Mouse (Mus musculus) embryonic facial prominence, embryonic 14.5 days (tissue): Measurements from ENCODE around the gene Exoc8. TPM values are rescaled to one million over a fixed set of nuclear protein-coding genes. Genes with fewer than 3 reads are reported as not detected.
A peak's percentile ranks its signal among the peaks of the same experiment; 100 is the strongest.

ENCODE experiments used
- ATAC-seq: fragments of 200-750 bp; cut with Nextera tagmentation; 2 replicates; pipeline ENCODE4 v1.8.0; 2017; ENCODE audit warnings: low read depth, moderate number of reproducible peaks, moderate TSS enrichment
- DNase-seq: peaks from one replicate; pipeline ENCODE4 v3.0.0-alpha.2; 2015; ENCODE audit warnings: low spot score
- H3K27ac ChIP-seq: fragments of 300-500 bp; sonication (generic); replicated peaks from 2 replicates; pipeline ENCODE4 v1.5.1; 2014; ENCODE audit warnings: low read depth, mild to moderate bottlenecking, low read length, moderate library complexity
- H3K27me3 ChIP-seq: fragments of 300-500 bp; sonication (generic); replicated peaks from 2 replicates; pipeline ENCODE4 v1.6.1; 2014; ENCODE audit warnings: low read length; ENCODE audit not compliant: control insufficient read depth, insufficient read depth
- H3K36me3 ChIP-seq: fragments of 300-500 bp; sonication (generic); 2 replicates; pipeline ENCODE4 v1.6.1; 2014; ENCODE audit warnings: low read length, mixed read lengths; ENCODE audit not compliant: control insufficient read depth, insufficient read depth
- H3K4me1 ChIP-seq: fragments of 300-500 bp; sonication (generic); 2 replicates; pipeline ENCODE4 v1.6.1; 2014; ENCODE audit warnings: antibody characterized with exemption, low read length; ENCODE audit not compliant: control insufficient read depth, insufficient read depth
- H3K4me2 ChIP-seq: fragments of 300-500 bp; sonication (generic); 2 replicates; pipeline ENCODE4 v1.6.1; 2014; ENCODE audit warnings: low read depth, mild to moderate bottlenecking, low read length, moderate library complexity, mixed read lengths
- H3K4me3 ChIP-seq: fragments of 300-500 bp; sonication (generic); 2 replicates; pipeline ENCODE4 v1.5.1; 2014; ENCODE audit warnings: low read depth, mild to moderate bottlenecking, low read length
- H3K9ac ChIP-seq: fragments of 300-500 bp; sonication (generic); 2 replicates; pipeline ENCODE4 v1.6.1; 2014; ENCODE audit warnings: low read depth, mild to moderate bottlenecking, low read length, moderate library complexity, mixed read lengths
- H3K9me3 ChIP-seq: fragments of 300-500 bp; sonication (generic); 2 replicates; pipeline ENCODE4 v1.6.1; 2016; ENCODE audit warnings: low read length; ENCODE audit not compliant: control insufficient read depth
- WGBS: fragments of 180-500 bp; shearing (Covaris S2); extraction: QIAGEN DNeasy Blood & Tissue Kit; methylation state at CpG from one replicate; pipeline ENCODE4 v1.1.7; 2014; 5-methylcytosine and 5-hydroxymethylcytosine counted together
- polyA plus RNA-seq: library from polyadenylated mRNA; unstranded; fragments of >200 nt; fragmentation: Nextera tagmentation; extraction: Ambion mirVana; gene quantifications from 2 replicates; pipeline ENCODE4 v1.2.1, GENCODE M21; 2014

Exoc8 gene
- polyA plus RNA-seq, 1 experiment from 2014 or later, result 5.4 TPM

GRCm38 (mm10) chr8:124917741-124918484, 20.4 kb upstream of the Exoc8 start:
- Histone ChIP-seq H3K9me3 (peaks cover 5% of the 10 kb centered on the region; the same call in 1 of the 2 replicates), H3K4me3 (no peak overlapping the region), H3K27me3 (no peaks in the 10 kb centered on the region), H3K4me2 (no peak overlapping the region), H3K4me1 (no peaks in the 10 kb centered on the region), H3K27ac (no peak overlapping the region), H3K9ac (no peak overlapping the region), H3K36me3 (peaks cover 33% of the 10 kb centered on the region)
- 77% methylated on average over 18 of the region's 18 CpGs for WGBS
- ATAC-seq (no peak), DNase-seq (no peak)

- no peak for DNase-seq
- H3K4me1 ChIP-seq, result no peaks in the 10 kb centered on the region
- no peak for ATAC-seq
- H3K9ac ChIP-seq, result no peak overlapping the region
- no peak overlapping the region for H3K27ac ChIP-seq
- H3K27me3 ChIP-seq, result no peaks in the 10 kb centered on the region
- no peak overlapping the region for H3K4me3 ChIP-seq
- H3K36me3 ChIP-seq, result peaks cover 69% of the 10 kb centered on the region
- WGBS, result 97% methylated on average over 5 of the region's 5 CpGs
- H3K4me2 ChIP-seq, result no peak overlapping the region
- peaks cover 5% of the 10 kb centered on the region; the same call in 1 of the 2 replicates for H3K9me3 ChIP-seq
These were observed 16.6 kb upstream of the Exoc8 start for GRCm38 (mm10) chr8:124914061-124914460.

- Histone ChIP-seq H3K4me2 (no peak overlapping the region), H3K36me3 (peaks cover 88% of the 10 kb centered on the region), H3K4me1 (no peaks in the 10 kb centered on the region), H3K27ac (no peak overlapping the region), H3K4me3 (no peak overlapping the region), H3K9me3 (peaks cover 5% of the 10 kb centered on the region; the same call in 1 of the 2 replicates), H3K9ac (no peak overlapping the region), H3K27me3 (no peaks in the 10 kb centered on the region)
- WGBS, result 64% methylated on average over 16 of the region's 17 CpGs
- DNase-seq (no peak), ATAC-seq (no peak)
These were observed 14.7 kb upstream of the Exoc8 start for GRCm38 (mm10) chr8:124911938-124912872.

GRCm38 (mm10) chr8:124910349-124910748, 12.8 kb upstream of the Exoc8 start:
- no peaks in the 10 kb centered on the region for H3K27me3 ChIP-seq
- no peak overlapping the region for H3K9ac ChIP-seq
- H3K9me3 ChIP-seq, result peaks cover 5% of the 10 kb centered on the region; the same call in 1 of the 2 replicates
- no peak overlapping the region for H3K4me2 ChIP-seq
- DNase-seq (no peak), ATAC-seq (no peak)
- no peaks in the 10 kb centered on the region for H3K4me1 ChIP-seq
- peaks cover 97% of the 10 kb centered on the region for H3K36me3 ChIP-seq
- H3K4me3 ChIP-seq, result no peak overlapping the region
- H3K27ac ChIP-seq, result no peak overlapping the region
- WGBS, result 86% methylated on average over 10 of the region's 10 CpGs

- Histone ChIP-seq H3K36me3 (peaks cover 95% of the 10 kb centered on the region), H3K27ac (no peak overlapping the region), H3K4me1 (no peaks in the 10 kb centered on the region), H3K4me2 (no peak overlapping the region), H3K9me3 (peaks cover 5% of the 10 kb centered on the region; the same call in 1 of the 2 replicates), H3K9ac (no peak overlapping the region), H3K4me3 (no peak overlapping the region), H3K27me3 (no peaks in the 10 kb centered on the region)
- ATAC-seq, result no peak
- 91% methylated on average over 16 of the region's 16 CpGs for WGBS
- DNase-seq, result no peak
These were observed 12.4 kb upstream of the Exoc8 start for GRCm38 (mm10) chr8:124909936-124910335.

- no peaks in the 10 kb centered on the region for H3K9me3 ChIP-seq
- no peak overlapping the region for H3K4me3 ChIP-seq
- no peak overlapping the region for H3K27ac ChIP-seq
- ATAC-seq (no peak), DNase-seq (no peak)
- H3K4me1 ChIP-seq, result no peaks in the 10 kb centered on the region
- peaks cover 94% of the 10 kb centered on the region for H3K36me3 ChIP-seq
- no peak overlapping the region for H3K4me2 ChIP-seq
- no peaks in the 10 kb centered on the region for H3K27me3 ChIP-seq
- H3K9ac ChIP-seq, result no peak overlapping the region
- WGBS, result 91% methylated on average over 2 of the region's 2 CpGs
These were observed 8.0 kb upstream of the Exoc8 start for GRCm38 (mm10) chr8:124905482-124905881.

- DNase-seq, result no peak
- no peaks in the 10 kb centered on the region for H3K27me3 ChIP-seq
These were observed 5.7 kb upstream of the Exoc8 start for GRCm38 (mm10) chr8:124903198-124903597.

GRCm38 (mm10) chr8:124898251-124898905, 873 bp upstream of the Exoc8 start:
- no peak for ATAC-seq
- Histone ChIP-seq H3K4me2 (peak overlapping the region; percentile 91), H3K27ac (peak overlapping the region; percentile 65), H3K27me3 (no peaks in the 10 kb centered on the region), H3K4me3 (peak overlapping the region; percentile 90), H3K9me3 (no peaks in the 10 kb centered on the region), H3K9ac (peak overlapping the region; percentile 82), H3K4me1 (peaks cover 13% of the 10 kb centered on the region), H3K36me3 (peaks cover 61% of the 10 kb centered on the region)
- WGBS, result 7% methylated on average over 23 of the region's 31 CpGs
- no peak for DNase-seq

More at GRCm38 (mm10) chr8:124903198-124903597, 5.7 kb upstream of the Exoc8 start:
- no peak overlapping the region for H3K27ac ChIP-seq
- no peak overlapping the region for H3K9ac ChIP-seq
- WGBS, result 95% methylated on average over 15 of the region's 15 CpGs
- H3K4me3 ChIP-seq, result no peak overlapping the region
- H3K4me2 ChIP-seq, result no peak overlapping the region
- peaks cover 84% of the 10 kb centered on the region for H3K36me3 ChIP-seq
- ATAC-seq, result no peak
- H3K4me1 ChIP-seq, result peaks cover 5% of the 10 kb centered on the region; the same call in 1 of the 2 replicates
- no peaks in the 10 kb centered on the region for H3K9me3 ChIP-seq
